Mouse (Mus musculus): ENCODE measurements around the gene Gfpt1. TPM values are rescaled to one million over a fixed set of nuclear protein-coding genes. Genes with fewer than 3 reads are reported as not detected.

Gene Gfpt1
- polyA plus RNA-seq, 1 experiment, result 26.4 TPM

- no peak overlapping the region for H3K4me3 ChIP-seq (replicated peaks; ENCODE audit: insufficient read depth, low read depth, low read length)
- H3K4me1 ChIP-seq (ENCODE audit: control insufficient read depth, insufficient read depth, low read length), result no peaks in the 10 kb centered on the region
- H3K27me3 ChIP-seq (ENCODE audit: control insufficient read depth, insufficient read depth, low read length), result no peaks in the 10 kb centered on the region
- DNase-seq, result no peak
- no peak for TF ChIP-seq POLR2A (IDR thresholded peaks at IDR 0.05; ENCODE audit: borderline replicate concordance, insufficient read depth, low read length)
- TF ChIP-seq CTCF (IDR thresholded peaks at IDR 0.05; ENCODE audit: borderline replicate concordance, insufficient read depth, low read depth, low read length), result no peak
- no peak overlapping the region for H3K27ac ChIP-seq (ENCODE audit: insufficient read depth, low read length)
- 98% methylated on average over 7 of the region's 7 CpGs for WGBS
Measured at GRCm38 (mm10) chr6:87130628-87131027, 88.0 kb downstream of the Gfpt1 start.

GRCm38 (mm10) chr6:87131078-87131477, 88.4 kb downstream of the Gfpt1 start:
- Histone ChIP-seq H3K27me3 (ENCODE audit: control insufficient read depth, insufficient read depth, low read length) (no peaks in the 10 kb centered on the region), H3K4me3 (replicated peaks; ENCODE audit: insufficient read depth, low read depth, low read length) (no peak overlapping the region), H3K4me1 (ENCODE audit: control insufficient read depth, insufficient read depth, low read length) (no peaks in the 10 kb centered on the region), H3K27ac (ENCODE audit: insufficient read depth, low read length) (no peak overlapping the region)
- DNase-seq, result no peak
- 68% methylated on average over 1 of the region's 1 CpGs for WGBS
- TF ChIP-seq POLR2A (IDR thresholded peaks at IDR 0.05; ENCODE audit: borderline replicate concordance, insufficient read depth, low read length), result no peak
- no peak for TF ChIP-seq CTCF (IDR thresholded peaks at IDR 0.05; ENCODE audit: borderline replicate concordance, insufficient read depth, low read depth, low read length)

- no peak for TF ChIP-seq POLR2A (IDR thresholded peaks at IDR 0.05; ENCODE audit: borderline replicate concordance, insufficient read depth, low read length)
- DNase-seq, result no peak
- no peak overlapping the region for H3K4me3 ChIP-seq (replicated peaks; ENCODE audit: insufficient read depth, low read depth, low read length)
- H3K27ac ChIP-seq (ENCODE audit: insufficient read depth, low read length), result no peak overlapping the region
- H3K4me1 ChIP-seq (ENCODE audit: control insufficient read depth, insufficient read depth, low read length), result no peaks in the 10 kb centered on the region
- no peaks in the 10 kb centered on the region for H3K27me3 ChIP-seq (ENCODE audit: control insufficient read depth, insufficient read depth, low read length)
- WGBS, result 34% methylated on average over 3 of the region's 3 CpGs
Measured at GRCm38 (mm10) chr6:87133520-87133919, 90.9 kb downstream of the Gfpt1 start.

GRCm38 (mm10) chr6:87133966-87134546, 91.4 kb downstream of the Gfpt1 start:
- Histone ChIP-seq H3K4me3 (replicated peaks; ENCODE audit: insufficient read depth, low read depth, low read length) (no peak overlapping the region), H3K27me3 (ENCODE audit: control insufficient read depth, insufficient read depth, low read length) (no peaks in the 10 kb centered on the region), H3K27ac (ENCODE audit: insufficient read depth, low read length) (no peak overlapping the region), H3K4me1 (ENCODE audit: control insufficient read depth, insufficient read depth, low read length) (no peaks in the 10 kb centered on the region)
- 57% methylated on average over 12 of the region's 12 CpGs for WGBS
- no peak for DNase-seq
- TF ChIP-seq CTCF (IDR thresholded peaks at IDR 0.05; ENCODE audit: borderline replicate concordance, insufficient read depth, low read depth, low read length) (no peak), POLR2A (IDR thresholded peaks at IDR 0.05; ENCODE audit: borderline replicate concordance, insufficient read depth, low read length) (no peak)

GRCm38 (mm10) chr6:87138479-87138878, 95.8 kb downstream of the Gfpt1 start:
- DNase-seq, result no peak
- H3K4me3 ChIP-seq (replicated peaks; ENCODE audit: insufficient read depth, low read depth, low read length), result no peak overlapping the region
- no peaks in the 10 kb centered on the region for H3K27me3 ChIP-seq (ENCODE audit: control insufficient read depth, insufficient read depth, low read length)
- WGBS, result 92% methylated on average over 5 of the region's 5 CpGs
- no peak for TF ChIP-seq POLR2A (IDR thresholded peaks at IDR 0.05; ENCODE audit: borderline replicate concordance, insufficient read depth, low read length)
- TF ChIP-seq CTCF (IDR thresholded peaks at IDR 0.05; ENCODE audit: borderline replicate concordance, insufficient read depth, low read depth, low read length), result no peak
- H3K27ac ChIP-seq (ENCODE audit: insufficient read depth, low read length), result no peak overlapping the region
- no peaks in the 10 kb centered on the region for H3K4me1 ChIP-seq (ENCODE audit: control insufficient read depth, insufficient read depth, low read length)

- DNase-seq, result no peak
- no peak for TF ChIP-seq POLR2A (IDR thresholded peaks at IDR 0.05; ENCODE audit: borderline replicate concordance, insufficient read depth, low read length)
- TF ChIP-seq CTCF (IDR thresholded peaks at IDR 0.05; ENCODE audit: borderline replicate concordance, insufficient read depth, low read depth, low read length), result no peak
- WGBS, result 62% methylated on average over 12 of the region's 12 CpGs
- Histone ChIP-seq H3K4me1 (ENCODE audit: control insufficient read depth, insufficient read depth, low read length) (no peaks in the 10 kb centered on the region), H3K27me3 (ENCODE audit: control insufficient read depth, insufficient read depth, low read length) (no peaks in the 10 kb centered on the region), H3K27ac (ENCODE audit: insufficient read depth, low read length) (no peak overlapping the region), H3K4me3 (replicated peaks; ENCODE audit: insufficient read depth, low read depth, low read length) (no peak overlapping the region)
Measured at GRCm38 (mm10) chr6:87139796-87140553, 97.3 kb downstream of the Gfpt1 start.

Other genes with a start within 250 kb of the Gfpt1 start
- 7.3 and 8.1 TPM in 2 replicates for gene Anxa4, start 249.3 kb upstream of the Gfpt1 start, polyA plus RNA-seq (2012; rRNA removed)
- gene Aak1, start 193.3 kb upstream of the Gfpt1 start, polyA plus RNA-seq (2012; rRNA removed), result 152 and 165 TPM in 2 replicates
- gene Nfu1, start 33.6 kb upstream of the Gfpt1 start, polyA plus RNA-seq (2012; rRNA removed), result 130 and 152 TPM in 2 replicates
- 0.21 and 0.38 TPM in 2 replicates for gene D6Ertd527e, start 61.9 kb downstream of the Gfpt1 start, polyA plus RNA-seq (2012; rRNA removed)

All from cerebellum, adult 2 months (tissue).